Mouse (Mus musculus): Measurements from ENCODE around the gene Hint1. TPM values are rescaled to one million over a fixed set of nuclear protein-coding genes. Genes with fewer than 3 reads are reported as not detected.
"Not testable (repeated sequence)": the region's sequence is repeated elsewhere in the genome, so short reads cannot be mapped to it uniquely, and the experiment has no call there.

The Hint1 gene
- polyA plus RNA-seq (2012; rRNA removed): 478 and 559 TPM in 2 replicates

- no peak for DNase-seq (ENCODE audit: low read depth)
Measured at GRCm38 (mm10) chr11:54866119-54867048, at the start of gene Hint1. Hint1 (plus strand) TSS chr11:54866383.

- no peak for DNase-seq (ENCODE audit: low read depth)
Measured at GRCm38 (mm10) chr11:54817449-54817848, 48.7 kb upstream of the Hint1 start.

- DNase-seq (ENCODE audit: low read depth): no peak
Measured at GRCm38 (mm10) chr11:54819489-54819888, 46.7 kb upstream of the Hint1 start.

- no peak for DNase-seq (ENCODE audit: low read depth)
Measured at GRCm38 (mm10) chr11:54823467-54823866, 42.7 kb upstream of the Hint1 start.

GRCm38 (mm10) chr11:54825774-54826173 lies 40.4 kb upstream of the Hint1 start:
- no peak for DNase-seq (ENCODE audit: low read depth)

- DNase-seq (ENCODE audit: low read depth): no peak
Measured at GRCm38 (mm10) chr11:54826819-54827218, 39.4 kb upstream of the Hint1 start.

GRCm38 (mm10) chr11:54833833-54834232 lies 32.4 kb upstream of the Hint1 start:
- no peak for DNase-seq (ENCODE audit: low read depth)

- no peak for DNase-seq (ENCODE audit: low read depth)
Measured at GRCm38 (mm10) chr11:54834596-54834995, 31.6 kb upstream of the Hint1 start.

GRCm38 (mm10) chr11:54836106-54836505 lies 30.1 kb upstream of the Hint1 start:
- DNase-seq (ENCODE audit: low read depth): no peak

GRCm38 (mm10) chr11:54839696-54840095 lies 26.5 kb upstream of the Hint1 start:
- DNase-seq (ENCODE audit: low read depth): no peak

- no peak for DNase-seq (ENCODE audit: low read depth)
Measured at GRCm38 (mm10) chr11:54840891-54841290, 25.3 kb upstream of the Hint1 start.

- no peak for DNase-seq (ENCODE audit: low read depth)
Measured at GRCm38 (mm10) chr11:54844424-54844823, 21.8 kb upstream of the Hint1 start.

- no peak for DNase-seq (ENCODE audit: low read depth)
Measured at GRCm38 (mm10) chr11:54844959-54845358, 21.2 kb upstream of the Hint1 start.

- no peak for DNase-seq (ENCODE audit: low read depth)
Measured at GRCm38 (mm10) chr11:54845470-54846442, 20.4 kb upstream of the Hint1 start.

GRCm38 (mm10) chr11:54849961-54850758 lies 16.0 kb upstream of the Hint1 start:
- DNase-seq (ENCODE audit: low read depth): no peak

GRCm38 (mm10) chr11:54851656-54852055 lies 14.5 kb upstream of the Hint1 start:
- DNase-seq (ENCODE audit: low read depth): no peak

- DNase-seq (ENCODE audit: low read depth): not testable (repeated sequence)
Measured at GRCm38 (mm10) chr11:54858880-54859279, 7.3 kb upstream of the Hint1 start.

GRCm38 (mm10) chr11:54859322-54860165 lies 6.6 kb upstream of the Hint1 start:
- DNase-seq (ENCODE audit: low read depth): no peak

GRCm38 (mm10) chr11:54860256-54861038 lies 5.7 kb upstream of the Hint1 start, which contains the start of gene Lyrm7:
Lyrm7 (minus strand) TSS chr11:54860916.
- DNase-seq (ENCODE audit: low read depth): peak; percentile 93
